ENCODE assay signal across 11 mouse cellular contexts in the genomic region with DNA sequence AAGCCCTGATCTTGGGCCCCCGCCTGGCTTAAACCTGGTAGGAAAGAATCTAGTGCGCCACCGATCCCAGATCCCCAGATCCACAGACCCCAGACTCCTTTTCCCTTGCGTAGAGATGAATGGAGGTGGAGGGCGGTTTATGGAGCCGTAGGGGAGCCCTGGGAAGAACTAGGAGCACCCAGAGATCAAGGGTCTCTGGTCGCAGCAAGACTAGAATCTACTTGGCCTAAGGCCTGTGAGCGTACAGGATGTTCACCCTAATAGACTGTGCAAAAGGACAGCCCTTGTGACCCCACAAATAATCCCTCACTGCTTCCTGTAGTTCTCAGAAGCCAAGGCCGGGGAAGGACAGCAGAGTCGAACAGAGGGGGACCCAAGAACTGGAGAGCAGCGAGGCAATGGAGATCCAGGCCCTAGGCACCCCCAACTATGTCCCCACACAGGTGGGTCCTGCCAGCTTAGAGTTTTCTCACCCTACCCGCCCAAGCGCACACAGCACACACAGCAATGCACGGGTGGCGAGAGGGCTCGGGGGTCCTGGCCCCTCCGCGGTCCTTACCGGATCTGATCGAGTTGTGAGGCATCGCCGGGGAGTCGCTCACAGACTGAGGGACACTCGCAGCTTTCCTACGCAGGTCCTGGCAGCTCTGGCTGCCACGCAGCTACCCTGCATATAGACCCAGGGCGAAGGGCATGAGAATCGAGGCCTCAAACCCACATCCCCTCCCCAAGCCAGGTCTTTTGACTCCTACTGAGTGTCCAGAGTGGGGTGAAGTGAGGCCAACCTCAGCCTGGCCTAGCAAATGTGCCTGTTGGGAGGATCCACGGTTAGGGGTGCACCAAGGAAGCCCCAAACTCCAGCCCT. TPM values are rescaled to one million over a fixed set of nuclear protein-coding genes. Genes with fewer than 3 reads are reported as not detected.
A peak's percentile ranks its signal among the peaks of the same experiment; 100 is the strongest.
DNase-seq lines count a peak whose midpoint lies in the region; ATAC-seq and TF ChIP-seq lines count a peak whose summit lies in the region.
"Had no signal": no experiment of that assay in that cellular context is flagged by ENCODE, and none has a peak within 500 bp of the region (broad histone marks: within the 10 kb centered on the region; RNA-seq: fewer than 3 reads in every experiment).

No protein-coding gene starts in this region.

- H3K9ac ChIP-seq in hindbrain, embryonic 13.5 days = peak overlapping the region; percentile 76
- no peak overlapping the region for H3K9ac ChIP-seq in limb, embryonic 15.5 days

- TF ChIP-seq CTCF in cerebellum, adult 2 months (IDR thresholded peaks at IDR 0.05; ENCODE audit: borderline replicate concordance, insufficient read depth, low read depth, low read length) = no peak

- no peak for TF ChIP-seq POLR2A in cerebellum, adult 2 months (IDR thresholded peaks at IDR 0.05; ENCODE audit: borderline replicate concordance, insufficient read depth, low read length)

- H3K4me2 ChIP-seq in hindbrain, embryonic 13.5 days = peak overlapping the region; percentile 58
- H3K4me2 ChIP-seq in limb, embryonic 15.5 days = peak overlapping the region; percentile 36

- 46% methylated on average over 29 of the region's 29 CpGs for WGBS in cerebellum, adult 2 months
- 10% methylated on average over 29 of the region's 29 CpGs for WGBS in hindbrain, embryonic 13.5 days
- WGBS in limb, embryonic 15.5 days = 14% methylated on average over 29 of the region's 29 CpGs

- H3K4me3 ChIP-seq in cerebellum, adult 2 months (replicated peaks; ENCODE audit: insufficient read depth, low read depth, low read length) = no peak overlapping the region
- H3K4me3 ChIP-seq in hindbrain, embryonic 13.5 days = peak overlapping the region; percentile 47
- H3K4me3 ChIP-seq in limb, embryonic 15.5 days = peak overlapping the region; percentile 21; the same call in 1 of the 2 replicates
- H3K4me3 ChIP-seq: erythroblast, embryonic 14.5 days had no signal

- no peaks in the 10 kb centered on the region for H3K36me3 ChIP-seq in hindbrain, embryonic 13.5 days
- H3K36me3 ChIP-seq in limb, embryonic 15.5 days = no peaks in the 10 kb centered on the region

- H3K27ac ChIP-seq in cerebellum, adult 2 months (ENCODE audit: insufficient read depth, low read length) = no peak overlapping the region
- H3K27ac ChIP-seq in hindbrain, embryonic 13.5 days = peak overlapping the region; percentile 86
- H3K27ac ChIP-seq in limb, embryonic 15.5 days = no peak overlapping the region

- H3K27me3 ChIP-seq in cerebellum, adult 2 months (ENCODE audit: control insufficient read depth, insufficient read depth, low read length) = peaks cover 3% of the 10 kb centered on the region; the same call in 1 of the 2 replicates
- H3K27me3 ChIP-seq in hindbrain, embryonic 13.5 days = peaks cover 75% of the 10 kb centered on the region
- H3K27me3 ChIP-seq in limb, embryonic 15.5 days = peaks cover 64% of the 10 kb centered on the region

- H3K9me3 ChIP-seq in hindbrain, embryonic 13.5 days = no peaks in the 10 kb centered on the region
- H3K9me3 ChIP-seq in limb, embryonic 15.5 days = no peaks in the 10 kb centered on the region

- ATAC-seq in cerebellum, adult (ENCODE audit: insufficient number of reproducible peaks, low FRiP score, low TSS enrichment) = 0 out of 2 replicates have a peak, but pooled peaks have one; percentile 15
- ATAC-seq in hindbrain, embryonic 13.5 days (ENCODE audit: low FRiP score) = peak; percentile 46
- 0 out of 2 replicates have a peak, but pooled peaks have one; percentile 35 for ATAC-seq in limb, embryonic 15.5 days (ENCODE audit: insufficient number of reproducible peaks, low FRiP score, low TSS enrichment, low read depth)
- no peak for ATAC-seq in megakaryocyte-erythroid progenitor cell, adult 5-6 weeks (replicated peaks; ENCODE audit: low FRiP score, low TSS enrichment, poor library complexity, severe bottlenecking)

- no peak for DNase-seq in cerebellum, adult 2 months
- DNase-seq in ES-CJ7 (ENCODE audit: low read depth, low spot score) (peak; percentile 9), adipocyte (ENCODE audit: low spot score) (no peak)
- no peak for DNase-seq in thymus, adult 18-20 months

- no peaks in the 10 kb centered on the region for H3K4me1 ChIP-seq in cerebellum, adult 2 months (ENCODE audit: control insufficient read depth, insufficient read depth, low read length)
- peaks cover 20% of the 10 kb centered on the region for H3K4me1 ChIP-seq in hindbrain, embryonic 13.5 days (replicated peaks)
- peaks cover 10% of the 10 kb centered on the region for H3K4me1 ChIP-seq in limb, embryonic 15.5 days

RNA-seq across cellular contexts. Expression of a gene that starts 0.7 kb away (rescaled TPM):
- 2.9 and 3.6 TPM in 2 replicates for polyA plus RNA-seq in cerebellum, adult 2 months (2012; rRNA removed)
- 32.9 and 41.1 TPM in 2 replicates for polyA plus RNA-seq in hindbrain, embryonic 13.5 days (2015; fragmentation: Nextera tagmentation; extraction: Ambion mirVana)
- polyA plus RNA-seq in limb, embryonic 15.5 days (2015; fragmentation: Nextera tagmentation; extraction: Ambion mirVana) = 0.13 TPM in 1 of 2 replicates, not detected in the other
- total RNA-seq in megakaryocyte-erythroid progenitor cell, adult 5-6 weeks (2014; fragmentation: Nextera tagmentation) = not detected in 2 replicates
- not detected in 2 replicates for total RNA-seq in megakaryocyte-erythroid progenitor cell, adult 5-6 weeks (2017)
- total RNA-seq: adrenal gland, adult 18-20 months had no signal
- polyA plus RNA-seq: erythroblast, embryonic 14.5 days; spleen, adult 2 months had no signal
